Mouse (Mus musculus) olfactory bulb, adult 2 months (tissue): ENCODE measurements around the gene Sgf29.

Experiments used
- CTCF ChIP-seq: fragments of 200-500 bp; IDR thresholded peaks from 2 replicates; pipeline ENCODE4 v1.5.1; 2012; ENCODE audit warnings: low read depth, mild to moderate bottlenecking, low read length, moderate library complexity; ENCODE audit not compliant: insufficient read depth
- POLR2A ChIP-seq: fragments of 200-500 bp; IDR thresholded peaks from 2 replicates; pipeline ENCODE4 v1.6.1; 2012; ENCODE audit warnings: mild to moderate bottlenecking, low read depth, low read length, moderate library complexity; ENCODE audit not compliant: insufficient read depth

DNA sequence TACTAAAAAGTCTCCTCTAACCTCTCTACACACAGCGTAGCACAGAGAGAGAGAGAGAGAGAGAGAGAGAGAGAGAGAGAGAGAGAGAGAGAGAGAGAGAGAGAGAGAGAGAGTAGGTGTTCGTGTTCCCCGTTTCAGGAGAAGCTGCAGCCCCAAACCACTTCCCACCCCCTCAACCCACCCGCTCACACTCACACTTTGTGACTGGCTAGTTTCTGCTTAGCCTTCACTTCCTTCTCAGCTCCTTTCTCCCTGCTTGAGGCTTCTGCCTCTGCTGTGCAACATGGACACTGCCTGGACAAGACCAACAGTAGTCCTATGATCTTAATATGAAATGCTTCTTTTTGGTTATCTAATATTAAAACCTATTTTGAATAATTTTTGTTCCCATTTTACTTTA, 61.2 kb downstream of the Sgf29 start:
- TF ChIP-seq POLR2A (no peak), CTCF (no peak)
